In genomic region chr5:123049271-123049670, GRCm38 (mm10) we compare ENCODE assay signal across 8 mouse cellular contexts. TPM values are rescaled to one million over a fixed set of nuclear protein-coding genes. Genes with fewer than 3 reads are reported as not detected.
DNase-seq lines count a peak whose midpoint lies in the region; ATAC-seq lines count a peak whose summit lies in the region.

No protein-coding gene starts in this region.

- peaks cover 7% of the 10 kb centered on the region for H3K4me1 ChIP-seq in forebrain, embryonic 15.5 days

- ATAC-seq in forebrain, embryonic 15.5 days (replicated peaks) = no peak
- peak; percentile 82 for ATAC-seq in megakaryocyte, adult 5-6 weeks (ENCODE audit: poor library complexity, severe bottlenecking)

- DNase-seq in adrenal gland, postnatal 36 days = peak; percentile 31 to 46
- no peak for DNase-seq in adrenal gland, adult 2 months
- peak; percentile 88 for DNase-seq in ES-CJ7 (ENCODE audit: low read depth, low spot score)
- DNase-seq in kidney, postnatal 10 days = peak; percentile 70
- peak; percentile 42 to 59 for DNase-seq in thymus, postnatal 10 days (ENCODE audit: low spot score in 2 of 2)
- DNase-seq in gastrocnemius, postnatal 36 days = no peak

- no peak overlapping the region for H3K9ac ChIP-seq in forebrain, embryonic 15.5 days (replicated peaks)

- peak overlapping the region; percentile 31 for H3K4me2 ChIP-seq in forebrain, embryonic 15.5 days (replicated peaks)

- intact Hi-C loops in gastrocnemius, postnatal 36 days (cut with DNase I) = loop anchor here (5.0 kb wide), 1 partner anchor 122 kb away; no protein-coding TSS in a partner anchor

- WGBS in forebrain, embryonic 15.5 days = 4% methylated on average over 12 of the region's 12 CpGs

- no peak overlapping the region for H3K27ac ChIP-seq in forebrain, embryonic 15.5 days (replicated peaks)

- H3K27me3 ChIP-seq in forebrain, embryonic 15.5 days = no peaks in the 10 kb centered on the region

- peak overlapping the region; percentile 12; the same call in 1 of the 2 replicates for H3K4me3 ChIP-seq in forebrain, embryonic 15.5 days

- H3K36me3 ChIP-seq in forebrain, embryonic 15.5 days = no peaks in the 10 kb centered on the region

- H3K9me3 ChIP-seq in forebrain, embryonic 15.5 days = no peaks in the 10 kb centered on the region

RNA-seq across cellular contexts. Expression of gene Morn3, which starts 2.5 kb away (rescaled TPM):
- total RNA-seq in adrenal gland, postnatal 36 days (2021) = not detected
- not detected for total RNA-seq in adrenal gland, adult 2 months (2021)
- not detected in 2 replicates for polyA plus RNA-seq in adrenal gland, adult 2 months (2012; rRNA removed)
- 1.1 and 2.2 TPM in 2 replicates for polyA plus RNA-seq in forebrain, embryonic 15.5 days (2015; fragmentation: Nextera tagmentation; extraction: Ambion mirVana)
- not detected in 2 replicates for total RNA-seq in megakaryocyte, adult 5-6 weeks (2015)
- total RNA-seq in megakaryocyte, adult 5-6 weeks (2017) = not detected in 2 replicates
- not detected for total RNA-seq in gastrocnemius, postnatal 36 days (2021)

RNA-seq across cellular contexts. Expression of gene Tmem120b, which starts 18.9 kb away (rescaled TPM):
- total RNA-seq in adrenal gland, postnatal 36 days (2021) = 10 to 100 TPM; 27.0 to 48.7 TPM
- 10 to 100 TPM; 32.0 to 33.2 TPM for total RNA-seq in adrenal gland, adult 2 months (2021)
- polyA plus RNA-seq in adrenal gland, adult 2 months (2012; rRNA removed) = 19.0 and 32.8 TPM in 2 replicates
- polyA plus RNA-seq in forebrain, embryonic 15.5 days (2015; fragmentation: Nextera tagmentation; extraction: Ambion mirVana) = 16.0 and 16.9 TPM in 2 replicates
- total RNA-seq in megakaryocyte, adult 5-6 weeks (2015) = 0.87 and 2.5 TPM in 2 replicates
- total RNA-seq in megakaryocyte, adult 5-6 weeks (2017) = 0.29 and 1.3 TPM in 2 replicates
- total RNA-seq in gastrocnemius, postnatal 36 days (2021) = 10 to 100 TPM; 18.9 to 19.0 TPM

RNA-seq across cellular contexts. Expression of gene Orai1, which starts 34.4 kb away (rescaled TPM):
- 10 to 100 TPM in 1 of 2 experiments, 1 to 10 TPM in 1; 9.2 to 12.3 TPM for total RNA-seq in adrenal gland, postnatal 36 days (2021)
- 10 to 100 TPM in 1 of 2 experiments, 1 to 10 TPM in 1; 9.8 to 13.6 TPM for total RNA-seq in adrenal gland, adult 2 months (2021)
- 56.8 and 67.8 TPM in 2 replicates for polyA plus RNA-seq in adrenal gland, adult 2 months (2012; rRNA removed)
- polyA plus RNA-seq in forebrain, embryonic 15.5 days (2015; fragmentation: Nextera tagmentation; extraction: Ambion mirVana) = 14.0 and 14.9 TPM in 2 replicates
- total RNA-seq in megakaryocyte, adult 5-6 weeks (2015) = 80.5 and 87.4 TPM in 2 replicates
- 21.0 and 21.8 TPM in 2 replicates for total RNA-seq in megakaryocyte, adult 5-6 weeks (2017)
- 10 to 100 TPM; 35.9 to 39.1 TPM for total RNA-seq in gastrocnemius, postnatal 36 days (2021)

RNA-seq across cellular contexts. Expression of gene Kdm2b, which starts 59.6 kb away (rescaled TPM):
- 10 to 100 TPM; 13.4 to 14.7 TPM for total RNA-seq in adrenal gland, postnatal 36 days (2021)
- 10 to 100 TPM; 13.5 to 15.0 TPM for total RNA-seq in adrenal gland, adult 2 months (2021)
- 11.7 and 12.5 TPM in 2 replicates for polyA plus RNA-seq in adrenal gland, adult 2 months (2012; rRNA removed)
- 138 and 141 TPM in 2 replicates for polyA plus RNA-seq in forebrain, embryonic 15.5 days (2015; fragmentation: Nextera tagmentation; extraction: Ambion mirVana)
- total RNA-seq in megakaryocyte, adult 5-6 weeks (2015) = 29.1 and 38.3 TPM in 2 replicates
- 31.6 and 38.6 TPM in 2 replicates for total RNA-seq in megakaryocyte, adult 5-6 weeks (2017)
- total RNA-seq in gastrocnemius, postnatal 36 days (2021) = 10 to 100 TPM; 10.0 to 11.2 TPM

Comparison
In these comparisons a context has a peak if more than half of its experiments do, and no peak if none do; other contexts are left out.
1. DNase-seq: peak in adrenal gland, postnatal 36 days (2 of 2), ES-CJ7 (single experiment), kidney, postnatal 10 days (single experiment) and thymus, postnatal 10 days (2 of 2); none in adrenal gland, adult 2 months (single experiment) and gastrocnemius, postnatal 36 days (0 of 2).
2. RNA of gene Tmem120b, which starts 18.9 kb away (total RNA-seq): 27.0 to 48.7 TPM in adrenal gland, postnatal 36 days, 32.0 to 33.2 TPM in adrenal gland, adult 2 months and 18.9 to 19.0 TPM in gastrocnemius, postnatal 36 days; 0.29 to 2.5 TPM in megakaryocyte, adult 5-6 weeks; every median in the first group is over 4 times any median in the second.